ENCODE assay signal across 12 mouse cellular contexts in genomic region chr2:168926257-168926810, GRCm38 (mm10). TPM values are rescaled to one million over a fixed set of nuclear protein-coding genes. Genes with fewer than 3 reads are reported as not detected.
A peak's percentile ranks its signal among the peaks of the same experiment; 100 is the strongest.
DNase-seq lines count a peak whose midpoint lies in the region; ATAC-seq and TF ChIP-seq lines count a peak whose summit lies in the region.
"Had no signal": no experiment of that assay in that cellular context is flagged by ENCODE, and none has a peak within 500 bp of the region (broad histone marks: within the 10 kb centered on the region; RNA-seq: fewer than 3 reads in every experiment).

No protein-coding gene starts in this region.

- ATAC-seq in forebrain, postnatal 0 days = no peak
- ATAC-seq in forebrain, embryonic 15.5 days (replicated peaks) = no peak; the same call in 1 of the 2 replicates
- ATAC-seq in hindbrain, embryonic 13.5 days (ENCODE audit: low FRiP score) = no peak

- TF ChIP-seq CTCF in forebrain, postnatal 0 days (IDR thresholded peaks at IDR 0.05; ENCODE audit: low read depth) = peak; percentile 15; the same call in 1 of the 2 replicates

- H3K36me3 ChIP-seq in forebrain, postnatal 0 days (ENCODE audit: insufficient read depth) = peaks cover 16% of the 10 kb centered on the region; the same call in 1 of the 2 replicates
- peaks cover 8% of the 10 kb centered on the region; the same call in 1 of the 2 replicates for H3K36me3 ChIP-seq in forebrain, embryonic 15.5 days
- H3K36me3 ChIP-seq in hindbrain, embryonic 13.5 days = peaks cover 34% of the 10 kb centered on the region

- 72% methylated on average over 37 of the region's 37 CpGs for WGBS in forebrain, postnatal 0 days
- WGBS in forebrain, embryonic 15.5 days = 78% methylated on average over 37 of the region's 37 CpGs
- 86% methylated on average over 37 of the region's 37 CpGs for WGBS in hindbrain, embryonic 13.5 days

- H3K4me2 ChIP-seq in forebrain, postnatal 0 days (ENCODE audit: low read depth) = no peak overlapping the region
- no peak overlapping the region for H3K4me2 ChIP-seq in forebrain, embryonic 15.5 days (replicated peaks)
- H3K4me2 ChIP-seq in hindbrain, embryonic 13.5 days = no peak overlapping the region
- H3K4me2 ChIP-seq: embryonic facial prominence, embryonic 15.5 days; neural tube, embryonic 13.5 days had no signal

- H3K4me1 ChIP-seq in forebrain, postnatal 0 days (ENCODE audit: insufficient read depth) = no peaks in the 10 kb centered on the region
- peaks cover 6% of the 10 kb centered on the region for H3K4me1 ChIP-seq in forebrain, embryonic 15.5 days
- H3K4me1 ChIP-seq in hindbrain, embryonic 13.5 days (replicated peaks) = no peaks in the 10 kb centered on the region
- H3K4me1 ChIP-seq: neural tube, embryonic 13.5 days had no signal

- no peak overlapping the region for H3K4me3 ChIP-seq in forebrain, postnatal 0 days (ENCODE audit: low read depth, low read length)
- H3K4me3 ChIP-seq in forebrain, embryonic 15.5 days = no peak overlapping the region
- no peak overlapping the region for H3K4me3 ChIP-seq in hindbrain, embryonic 13.5 days
- H3K4me3 ChIP-seq: embryonic facial prominence, embryonic 15.5 days; megakaryocyte, embryonic 14.5 days; neural tube, embryonic 13.5 days had no signal

- no peaks in the 10 kb centered on the region for H3K9me3 ChIP-seq in forebrain, postnatal 0 days (ENCODE audit: low read length)
- H3K9me3 ChIP-seq in forebrain, embryonic 15.5 days = no peaks in the 10 kb centered on the region
- 0 out of 2 replicates have a peak, but pooled peaks cover 3% of the 10 kb centered on the region for H3K9me3 ChIP-seq in hindbrain, embryonic 13.5 days
- H3K9me3 ChIP-seq: embryonic facial prominence, embryonic 15.5 days; neural tube, embryonic 13.5 days had no signal

- H3K27me3 ChIP-seq in forebrain, postnatal 0 days (ENCODE audit: insufficient read depth, low read length) = no peaks in the 10 kb centered on the region
- H3K27me3 ChIP-seq in forebrain, embryonic 15.5 days = no peaks in the 10 kb centered on the region
- H3K27me3 ChIP-seq in hindbrain, embryonic 13.5 days = no peaks in the 10 kb centered on the region
- H3K27me3 ChIP-seq: embryonic facial prominence, embryonic 15.5 days; megakaryocyte, embryonic 14.5 days; neural tube, embryonic 13.5 days had no signal

- no peak overlapping the region for H3K27ac ChIP-seq in forebrain, postnatal 0 days (ENCODE audit: low read depth, low read length)
- H3K27ac ChIP-seq in forebrain, embryonic 15.5 days (replicated peaks) = no peak overlapping the region
- no peak overlapping the region for H3K27ac ChIP-seq in hindbrain, embryonic 13.5 days
- H3K27ac ChIP-seq: embryonic facial prominence, embryonic 15.5 days; liver, embryonic 14.5 days; neural tube, embryonic 13.5 days had no signal

- DNase-seq in forebrain, postnatal 0 days = peak; percentile 68
- peak; percentile 49 to 56 for DNase-seq in frontal cortex, postnatal 10 days (ENCODE audit: low spot score in 2 of 2)
- peak; percentile 80 to 85 for DNase-seq in left cerebral cortex, adult 18-20 months (ENCODE audit: low spot score in 2 of 2)
- DNase-seq in right cerebral cortex, postnatal 4 days = peak; percentile 64
- no peak for DNase-seq in spleen, postnatal 4 days (ENCODE audit: low spot score in 2 of 2)
- DNase-seq in urinary bladder, postnatal 25 days (ENCODE audit: low spot score) = no peak

- H3K9ac ChIP-seq in forebrain, postnatal 0 days = no peak overlapping the region
- no peak overlapping the region for H3K9ac ChIP-seq in forebrain, embryonic 15.5 days (replicated peaks)
- no peak overlapping the region for H3K9ac ChIP-seq in hindbrain, embryonic 13.5 days
- H3K9ac ChIP-seq: embryonic facial prominence, embryonic 15.5 days; liver, embryonic 14.5 days; neural tube, embryonic 13.5 days had no signal

RNA-seq across cellular contexts. Expression of gene Zfp64, which starts 29.1 kb away (rescaled TPM):
- 26.0 and 32.3 TPM in 2 replicates for total RNA-seq in forebrain, postnatal 0 days (2014; rRNA removed)
- 27.6 and 29.6 TPM in 2 replicates for polyA plus RNA-seq in forebrain, postnatal 0 days (2015; fragmentation: Nextera tagmentation; extraction: Ambion mirVana)
- polyA plus RNA-seq in forebrain, embryonic 15.5 days (2015; fragmentation: Nextera tagmentation; extraction: Ambion mirVana) = 30.5 and 31.6 TPM in 2 replicates
- 10 to 100 TPM; 15.7 to 16.7 TPM for total RNA-seq in left cerebral cortex, adult 18-20 months (2021)
- 28.7 and 30.2 TPM in 2 replicates for polyA plus RNA-seq in hindbrain, embryonic 13.5 days (2015; fragmentation: Nextera tagmentation; extraction: Ambion mirVana)

Comparison
In these comparisons a context has a peak if more than half of its experiments do, and no peak if none do; other contexts are left out.
1. DNase-seq: peak in forebrain, postnatal 0 days (single experiment), frontal cortex, postnatal 10 days (2 of 2), left cerebral cortex, adult 18-20 months (2 of 2) and right cerebral cortex, postnatal 4 days (single experiment); none in spleen, postnatal 4 days (0 of 2) and urinary bladder, postnatal 25 days (single experiment).